Mouse (Mus musculus): ENCODE measurements around the gene Cluh. TPM values are rescaled to one million over a fixed set of nuclear protein-coding genes. Genes with fewer than 3 reads are reported as not detected.

Cluh gene
- polyA plus RNA-seq, 1 experiment from 2014 or later = 54.7 TPM

DNA sequence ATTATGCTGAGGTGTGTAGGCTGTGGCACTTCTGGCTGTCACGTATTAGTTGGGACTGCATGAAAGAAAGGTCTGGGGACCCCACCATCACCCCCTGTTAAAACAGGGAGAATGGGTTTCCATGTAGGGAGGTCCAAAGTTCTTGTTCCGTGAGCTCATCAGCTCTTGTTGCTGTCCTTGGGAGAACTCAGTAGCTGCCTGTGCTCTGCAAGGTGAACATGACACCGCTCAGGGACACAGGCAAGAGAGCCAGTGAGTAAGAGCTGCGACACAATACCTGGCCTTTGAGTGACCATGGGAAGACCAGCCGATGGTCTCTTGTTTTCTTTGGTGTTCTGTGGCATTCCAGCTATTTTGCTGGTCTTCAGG is 17.0 kb downstream of the Cluh start:
- Histone ChIP-seq H3K9ac (no peak overlapping the region), H3K27ac (no peak overlapping the region), H3K4me3 (no peak overlapping the region), H3K4me2 (no peak overlapping the region), H3K36me3 (peaks cover 89% of the 10 kb centered on the region), H3K27me3 (no peaks in the 10 kb centered on the region), H3K9me3 (replicated peaks) (no peaks in the 10 kb centered on the region), H3K4me1 (replicated peaks) (no peaks in the 10 kb centered on the region)
- 88% methylated on average over 5 of the region's 5 CpGs for WGBS
- ATAC-seq (replicated peaks; ENCODE audit: insufficient number of reproducible peaks, insufficient read depth, low FRiP score, low read depth) = no peak

DNA sequence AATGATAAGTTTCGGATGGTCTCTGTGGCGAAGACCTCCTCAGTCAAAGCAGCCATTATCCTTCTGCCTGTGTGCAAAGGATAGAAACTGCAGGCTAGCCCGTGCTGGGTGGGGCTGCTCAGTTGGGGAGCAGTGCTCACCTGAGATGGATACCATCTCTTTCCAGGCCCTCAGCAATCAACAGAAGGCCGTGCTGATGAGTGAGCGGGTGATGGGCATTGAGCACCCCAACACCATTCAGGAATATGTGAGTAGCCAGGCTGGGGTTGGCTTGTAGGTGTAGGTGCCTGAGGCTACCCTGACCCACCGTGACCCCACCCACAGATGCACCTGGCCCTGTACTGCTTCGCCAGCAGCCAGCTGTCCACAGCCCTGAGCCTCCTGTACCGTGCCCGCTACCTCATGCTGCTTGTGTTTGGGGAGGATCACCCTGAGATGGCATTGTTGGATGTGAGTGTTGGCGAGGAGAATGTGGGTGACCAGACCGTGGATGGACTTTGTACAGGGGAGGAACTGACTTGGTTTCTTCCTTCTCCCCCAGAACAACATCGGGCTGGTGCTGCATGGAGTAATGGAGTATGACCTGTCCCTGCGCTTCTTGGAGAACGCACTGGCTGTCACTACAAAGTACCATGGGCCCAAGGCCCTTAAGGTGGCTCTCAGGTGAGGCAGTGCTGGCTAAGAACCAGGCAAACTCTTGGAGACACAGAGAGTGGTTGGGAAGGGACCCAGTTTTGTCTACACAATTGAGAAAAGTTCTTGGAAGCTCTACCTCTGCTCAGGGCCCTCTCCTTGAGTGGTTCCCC is 17.7 kb downstream of the Cluh start:
- Histone ChIP-seq H3K27ac (no peak overlapping the region), H3K9me3 (replicated peaks) (no peaks in the 10 kb centered on the region), H3K36me3 (peaks cover 82% of the 10 kb centered on the region), H3K9ac (no peak overlapping the region), H3K4me3 (no peak overlapping the region), H3K4me2 (no peak overlapping the region), H3K4me1 (replicated peaks) (no peaks in the 10 kb centered on the region), H3K27me3 (no peaks in the 10 kb centered on the region)
- WGBS = 94% methylated on average over 14 of the region's 14 CpGs
- ATAC-seq (replicated peaks; ENCODE audit: insufficient number of reproducible peaks, insufficient read depth, low FRiP score, low read depth) = no peak

DNA sequence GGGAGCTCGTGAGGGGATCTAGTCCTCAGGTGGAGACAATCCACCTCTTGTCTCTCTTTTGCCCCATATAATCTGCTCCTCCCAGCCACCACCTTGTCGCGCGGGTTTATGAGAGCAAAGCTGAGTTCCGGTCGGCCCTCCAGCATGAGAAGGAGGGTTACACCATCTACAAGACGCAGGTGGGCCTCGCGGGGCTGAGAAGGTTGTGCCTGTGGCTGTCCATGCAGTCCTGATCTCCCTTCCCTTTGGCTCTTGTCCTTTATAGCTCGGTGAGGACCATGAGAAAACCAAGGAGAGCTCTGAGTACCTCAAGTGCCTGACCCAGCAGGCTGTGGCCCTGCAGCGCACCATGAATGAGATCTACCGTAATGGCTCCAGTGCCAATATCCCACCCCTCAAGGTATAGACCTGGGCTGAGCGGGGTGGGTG is 18.3 kb downstream of the Cluh start:
- Histone ChIP-seq H3K4me1 (replicated peaks) (no peaks in the 10 kb centered on the region), H3K9ac (no peak overlapping the region), H3K27me3 (no peaks in the 10 kb centered on the region), H3K27ac (no peak overlapping the region), H3K4me2 (no peak overlapping the region), H3K9me3 (replicated peaks) (no peaks in the 10 kb centered on the region), H3K36me3 (peaks cover 75% of the 10 kb centered on the region), H3K4me3 (no peak overlapping the region)
- 95% methylated on average over 13 of the region's 13 CpGs for WGBS
- no peak for ATAC-seq (replicated peaks; ENCODE audit: insufficient number of reproducible peaks, insufficient read depth, low FRiP score, low read depth)

DNA sequence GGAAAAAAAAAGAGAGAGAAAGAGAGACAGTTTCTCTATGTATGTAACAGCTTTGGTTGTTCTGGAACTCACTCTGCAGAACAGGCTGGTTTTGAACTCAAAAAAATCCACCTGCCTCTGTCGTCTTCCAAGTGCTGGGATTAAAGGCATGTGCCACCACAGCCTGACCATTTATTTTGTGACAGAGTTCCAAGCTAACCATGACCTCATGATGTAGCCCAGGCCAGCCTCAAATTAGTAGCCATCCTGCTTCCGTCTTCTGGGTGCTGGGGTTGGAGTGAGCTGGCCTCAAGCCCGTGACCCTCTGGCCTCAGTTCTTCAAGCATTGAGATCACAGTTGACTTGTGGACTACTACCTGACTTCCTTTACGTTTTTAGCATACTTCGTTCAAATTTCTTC is 19.2 kb downstream of the Cluh start:
- H3K4me2 ChIP-seq = no peak overlapping the region
- H3K4me3 ChIP-seq = no peak overlapping the region
- 90% methylated on average over 5 of the region's 5 CpGs for WGBS
- H3K36me3 ChIP-seq = peaks cover 71% of the 10 kb centered on the region
- no peak overlapping the region for H3K9ac ChIP-seq
- H3K4me1 ChIP-seq (replicated peaks) = no peaks in the 10 kb centered on the region
- H3K9me3 ChIP-seq (replicated peaks) = no peaks in the 10 kb centered on the region
- H3K27ac ChIP-seq = no peak overlapping the region
- no peaks in the 10 kb centered on the region for H3K27me3 ChIP-seq
- ATAC-seq (replicated peaks; ENCODE audit: insufficient number of reproducible peaks, insufficient read depth, low FRiP score, low read depth) = no peak

DNA sequence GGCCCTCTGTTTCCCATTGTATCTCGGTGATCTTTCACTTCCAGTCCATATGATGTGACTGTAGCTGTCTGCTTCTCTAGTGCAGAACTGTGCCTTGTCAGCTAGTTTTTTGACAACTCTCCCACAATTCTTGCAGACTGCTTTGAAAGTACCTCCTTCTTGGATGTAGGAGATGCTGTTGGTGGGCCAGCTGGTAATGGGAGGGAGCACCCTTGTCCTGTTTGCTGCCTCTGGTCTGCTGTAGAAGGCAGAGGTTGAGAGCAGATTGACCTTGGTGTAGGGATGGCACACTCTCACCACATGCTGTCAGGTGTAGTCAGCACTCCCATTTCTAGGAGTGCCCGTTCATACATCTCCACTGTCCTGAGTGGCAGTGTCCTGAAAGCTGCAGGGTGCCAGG is 19.7 kb downstream of the Cluh start:
- Histone ChIP-seq H3K27ac (no peak overlapping the region), H3K36me3 (peaks cover 66% of the 10 kb centered on the region), H3K4me1 (replicated peaks) (no peaks in the 10 kb centered on the region), H3K9me3 (replicated peaks) (no peaks in the 10 kb centered on the region), H3K9ac (no peak overlapping the region), H3K4me3 (no peak overlapping the region), H3K4me2 (no peak overlapping the region), H3K27me3 (no peaks in the 10 kb centered on the region)
- WGBS = 91% methylated on average over 2 of the region's 2 CpGs
- no peak for ATAC-seq (replicated peaks; ENCODE audit: insufficient number of reproducible peaks, insufficient read depth, low FRiP score, low read depth)

DNA sequence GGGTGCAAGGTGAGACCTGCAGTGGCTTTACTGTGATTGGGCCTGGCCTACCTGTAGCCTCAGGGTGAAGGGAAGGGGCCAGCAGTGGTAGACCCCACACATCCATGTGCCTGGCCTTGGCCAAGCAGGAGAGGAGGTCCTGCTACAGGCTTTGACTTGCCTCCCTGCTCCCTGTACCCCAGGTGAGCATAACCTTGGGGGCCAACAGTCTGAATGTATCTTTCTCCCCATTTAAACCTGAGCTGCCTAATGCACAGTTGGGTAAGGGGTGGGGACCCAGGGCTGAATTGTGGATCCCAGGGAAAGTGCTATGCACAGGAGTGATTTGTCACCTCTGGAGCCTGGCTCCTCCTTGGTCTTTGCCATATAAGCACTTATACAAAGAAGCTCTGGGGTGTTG is 20.9 kb downstream of the Cluh start:
- Histone ChIP-seq H3K9me3 (replicated peaks) (no peaks in the 10 kb centered on the region), H3K27me3 (no peaks in the 10 kb centered on the region), H3K4me2 (no peak overlapping the region), H3K4me1 (replicated peaks) (no peaks in the 10 kb centered on the region), H3K9ac (no peak overlapping the region), H3K27ac (no peak overlapping the region), H3K36me3 (peaks cover 61% of the 10 kb centered on the region), H3K4me3 (no peak overlapping the region)
- no peak for ATAC-seq (replicated peaks; ENCODE audit: insufficient number of reproducible peaks, insufficient read depth, low FRiP score, low read depth)

DNA sequence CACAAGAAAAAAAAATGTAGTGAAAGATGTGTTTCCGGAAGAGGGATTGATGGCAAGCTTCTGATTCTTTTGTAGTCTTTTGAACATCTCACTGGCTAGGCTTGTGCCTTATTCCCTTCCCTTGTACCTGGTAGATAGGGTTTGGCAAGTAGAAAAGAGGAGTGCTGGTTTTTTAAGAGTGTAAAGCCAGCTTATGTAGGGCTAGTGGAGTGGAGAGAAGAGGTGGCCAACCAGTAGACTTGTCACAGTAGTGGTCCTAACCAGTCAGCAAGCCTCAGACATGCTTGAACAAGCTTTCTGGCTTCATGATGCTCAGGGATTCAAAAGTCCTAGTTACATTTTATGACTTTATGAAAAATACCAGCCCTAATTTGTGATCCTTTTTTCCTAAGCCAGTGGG is 21.7 kb downstream of the Cluh start:
- Histone ChIP-seq H3K4me3 (no peak overlapping the region), H3K9ac (no peak overlapping the region), H3K36me3 (peaks cover 59% of the 10 kb centered on the region), H3K4me2 (no peak overlapping the region), H3K9me3 (replicated peaks) (no peaks in the 10 kb centered on the region), H3K27ac (no peak overlapping the region), H3K4me1 (replicated peaks) (no peaks in the 10 kb centered on the region), H3K27me3 (no peaks in the 10 kb centered on the region)
- ATAC-seq (replicated peaks; ENCODE audit: insufficient number of reproducible peaks, insufficient read depth, low FRiP score, low read depth) = no peak
- 97% methylated on average over 1 of the region's 1 CpGs for WGBS

DNA sequence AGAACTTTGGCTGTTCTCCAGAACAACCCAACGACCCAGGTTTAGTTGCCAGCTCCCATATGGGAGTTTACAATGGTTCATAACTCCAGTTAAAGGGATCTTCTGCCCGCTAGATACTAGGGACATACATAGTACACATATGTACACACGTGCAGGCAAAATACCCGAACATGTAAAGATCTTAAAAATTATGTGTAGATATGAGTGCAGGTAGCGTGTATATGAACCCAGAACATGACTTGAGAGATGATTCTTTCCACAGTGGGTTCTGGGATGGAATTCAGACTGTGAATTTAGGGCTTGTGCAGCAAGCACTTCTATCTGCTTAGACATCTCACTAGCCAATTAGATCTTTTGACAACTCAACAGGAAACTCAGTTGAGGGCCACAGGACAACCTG is 22.5 kb downstream of the Cluh start:
- Histone ChIP-seq H3K4me2 (no peak overlapping the region), H3K36me3 (peaks cover 58% of the 10 kb centered on the region)
- 85% methylated on average over 5 of the region's 5 CpGs for WGBS

DNA sequence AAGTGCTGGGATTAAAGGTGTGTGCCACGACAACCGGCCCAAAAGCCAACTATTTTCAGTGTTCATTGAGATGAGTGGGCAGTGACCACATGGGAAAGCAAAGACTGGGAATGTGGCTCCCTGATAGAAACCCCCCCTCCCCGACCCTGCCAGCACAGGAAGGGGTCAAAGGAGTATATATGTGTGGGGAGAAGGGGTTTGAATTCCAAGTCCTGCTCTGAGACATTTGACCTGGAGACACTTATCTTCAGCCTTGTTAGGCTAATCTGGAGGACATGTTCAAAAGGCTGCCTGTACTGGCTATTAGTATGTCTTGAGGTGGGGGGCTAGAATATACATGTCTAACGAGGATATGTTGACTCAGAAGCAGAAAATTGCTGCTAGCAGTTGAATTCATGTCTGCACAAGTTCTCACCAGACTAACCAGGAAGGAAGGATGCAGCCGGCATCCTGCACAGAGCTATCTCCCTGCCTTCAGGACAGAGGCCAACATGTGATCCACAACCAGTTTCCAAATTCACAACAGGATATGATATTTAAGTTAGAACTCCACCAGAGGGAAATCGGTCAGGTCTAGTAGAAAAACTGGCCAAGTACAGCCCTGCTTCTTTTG is 23.7 kb downstream of the Cluh start:
- Histone ChIP-seq H3K4me1 (replicated peaks) (no peaks in the 10 kb centered on the region), H3K27ac (no peak overlapping the region), H3K9me3 (replicated peaks) (no peaks in the 10 kb centered on the region), H3K36me3 (peaks cover 57% of the 10 kb centered on the region), H3K27me3 (no peaks in the 10 kb centered on the region), H3K4me3 (no peak overlapping the region), H3K4me2 (no peak overlapping the region), H3K9ac (no peak overlapping the region)
- 81% methylated on average over 6 of the region's 6 CpGs for WGBS
- no peak for ATAC-seq (replicated peaks; ENCODE audit: insufficient number of reproducible peaks, insufficient read depth, low FRiP score, low read depth)

More for the DNA sequence above, 22.5 kb downstream of the Cluh start:
- Histone ChIP-seq H3K9me3 (replicated peaks) (no peaks in the 10 kb centered on the region), H3K4me1 (replicated peaks) (no peaks in the 10 kb centered on the region), H3K9ac (no peak overlapping the region), H3K27ac (no peak overlapping the region), H3K27me3 (no peaks in the 10 kb centered on the region), H3K4me3 (no peak overlapping the region)
- no peak for ATAC-seq (replicated peaks; ENCODE audit: insufficient number of reproducible peaks, insufficient read depth, low FRiP score, low read depth)

DNA sequence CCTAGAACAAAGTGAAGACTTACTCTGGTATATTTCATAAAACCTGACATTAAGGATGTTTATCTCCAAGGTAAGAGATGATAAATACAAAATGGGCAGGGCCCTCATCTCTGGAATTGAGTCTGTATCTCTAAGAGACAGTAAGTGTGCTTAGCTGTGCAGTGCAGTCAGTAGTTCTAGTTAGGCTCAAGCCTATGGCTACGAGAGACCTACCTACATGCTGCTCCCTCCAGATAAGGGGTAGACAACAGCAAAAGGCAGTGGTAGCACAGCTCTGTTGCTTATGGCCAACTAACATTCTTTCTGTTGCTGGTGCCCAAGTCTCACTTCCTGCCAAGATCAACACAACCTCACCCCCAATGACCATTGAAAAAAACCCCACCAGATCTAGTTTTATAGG is 24.3 kb downstream of the Cluh start:
- no peak overlapping the region for H3K4me3 ChIP-seq
- H3K4me1 ChIP-seq (replicated peaks) = no peaks in the 10 kb centered on the region
- H3K4me2 ChIP-seq = no peak overlapping the region
- no peaks in the 10 kb centered on the region for H3K27me3 ChIP-seq
- no peak overlapping the region for H3K27ac ChIP-seq
- H3K9me3 ChIP-seq (replicated peaks) = no peaks in the 10 kb centered on the region
- no peak for ATAC-seq (replicated peaks; ENCODE audit: insufficient number of reproducible peaks, insufficient read depth, low FRiP score, low read depth)
- 59% methylated on average over 1 of the region's 1 CpGs for WGBS
- H3K9ac ChIP-seq = no peak overlapping the region
- peaks cover 59% of the 10 kb centered on the region for H3K36me3 ChIP-seq

DNA sequence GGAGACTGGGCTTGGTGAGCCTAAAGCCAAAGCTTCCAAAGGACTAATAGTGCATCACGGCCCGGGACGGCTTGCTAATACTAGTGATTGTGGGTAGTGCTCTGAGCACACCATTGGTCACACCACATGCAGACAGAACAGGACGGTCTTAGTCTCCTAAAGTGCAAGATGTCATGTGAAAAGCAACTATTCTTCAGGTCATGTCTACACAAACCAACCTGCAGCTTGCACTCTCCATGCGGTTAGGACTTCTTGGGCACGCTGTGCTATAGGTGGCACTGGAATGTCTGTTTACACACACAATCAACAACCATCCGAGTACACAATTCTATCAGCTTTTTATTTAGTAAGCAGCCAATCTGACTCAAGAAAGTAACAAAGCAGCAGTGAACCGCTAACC is 25.4 kb downstream of the Cluh start:
- Histone ChIP-seq H3K4me1 (replicated peaks) (no peaks in the 10 kb centered on the region), H3K9ac (no peak overlapping the region), H3K36me3 (peaks cover 59% of the 10 kb centered on the region), H3K27me3 (no peaks in the 10 kb centered on the region), H3K4me3 (no peak overlapping the region), H3K4me2 (no peak overlapping the region), H3K27ac (no peak overlapping the region), H3K9me3 (replicated peaks) (no peaks in the 10 kb centered on the region)
- no peak for ATAC-seq (replicated peaks; ENCODE audit: insufficient number of reproducible peaks, insufficient read depth, low FRiP score, low read depth)
- 91% methylated on average over 8 of the region's 8 CpGs for WGBS

DNA sequence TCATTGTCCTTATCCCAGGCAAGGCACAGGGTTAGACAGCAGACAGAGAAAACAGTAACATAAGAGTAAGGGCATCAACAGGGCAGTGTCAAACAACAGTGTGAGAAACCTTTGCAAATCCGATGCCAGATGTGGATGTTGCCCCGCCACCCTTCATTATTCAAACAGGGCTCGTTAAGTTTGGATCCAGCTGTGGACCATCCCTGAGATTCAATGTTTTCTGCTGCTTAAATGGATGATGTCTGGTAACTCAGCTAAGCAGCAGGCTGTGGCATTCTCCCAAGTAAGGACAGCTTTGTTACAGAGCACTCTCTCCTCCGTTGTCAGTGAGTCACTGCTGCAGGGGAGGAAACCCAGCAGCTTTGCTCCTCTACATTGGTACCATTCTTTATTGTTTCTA is 25.9 kb downstream of the Cluh start:
- H3K27me3 ChIP-seq = no peaks in the 10 kb centered on the region
- WGBS = 85% methylated on average over 4 of the region's 4 CpGs
- H3K36me3 ChIP-seq = peaks cover 60% of the 10 kb centered on the region
- no peak overlapping the region for H3K4me3 ChIP-seq
- H3K4me1 ChIP-seq (replicated peaks) = no peaks in the 10 kb centered on the region
- no peak for ATAC-seq (replicated peaks; ENCODE audit: insufficient number of reproducible peaks, insufficient read depth, low FRiP score, low read depth)
- no peak overlapping the region for H3K27ac ChIP-seq
- no peaks in the 10 kb centered on the region for H3K9me3 ChIP-seq (replicated peaks)
- H3K9ac ChIP-seq = no peak overlapping the region
- H3K4me2 ChIP-seq = no peak overlapping the region

Measured in heart, embryonic 15.5 days (tissue).